Mouse (Mus musculus): ENCODE results near the gene Apol6.

DNA sequence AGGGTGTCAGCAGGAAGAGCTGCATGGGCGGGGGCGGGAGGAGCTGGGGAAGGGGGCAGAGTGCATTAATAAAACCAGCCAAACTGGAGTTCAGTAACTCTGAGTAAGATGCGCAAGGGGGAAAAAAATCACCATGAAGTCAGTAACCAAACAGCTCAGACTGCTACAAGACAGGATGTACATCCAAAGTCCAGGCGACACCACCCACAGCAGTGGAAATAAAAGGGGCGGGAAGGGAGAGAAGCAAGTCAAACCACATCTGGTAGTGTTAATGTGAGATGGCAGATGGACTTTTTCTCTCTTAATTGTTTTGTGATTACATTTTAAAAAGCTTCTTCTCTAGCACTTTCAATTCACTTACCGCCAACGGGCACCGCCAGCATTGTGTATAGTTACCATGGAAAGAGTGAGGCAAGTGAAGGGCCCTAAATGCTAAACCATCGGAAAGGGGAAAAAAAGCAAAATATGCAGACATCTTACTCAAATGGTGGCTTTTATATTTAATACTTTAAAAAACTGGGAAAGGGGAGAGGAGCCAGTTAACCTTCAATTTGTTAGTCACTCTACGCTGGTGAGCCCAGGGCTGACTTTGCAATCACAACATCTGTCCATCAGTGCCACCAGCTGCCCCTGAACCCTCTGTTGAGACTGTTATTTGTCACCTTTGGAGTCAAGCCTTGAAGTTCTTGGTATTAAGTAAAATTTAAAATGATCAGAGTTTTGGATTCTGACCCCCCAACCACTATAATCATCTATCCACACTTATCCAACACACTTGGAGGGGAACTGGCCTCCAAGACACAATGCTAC, 60.0 kb downstream of the Apol6 start:
- TF ChIP-seq POLR2A (IDR thresholded peaks at IDR 0.05; ENCODE audit: borderline replicate concordance, control insufficient read depth, low read depth, low read length) (no peak), CTCF (IDR thresholded peaks at IDR 0.05; ENCODE audit: control insufficient read depth, insufficient read depth, low read length) (no peak)
